Mouse (Mus musculus): ENCODE results near the gene Cnga4.
"Not testable (repeated sequence)": the region's sequence is repeated elsewhere in the genome, so short reads cannot be mapped to it uniquely, and the experiment has no call there.

GRCm38 (mm10) chr7:105453345-105453744 is 49.0 kb downstream of the Cnga4 start:
- TF ChIP-seq GATA1, TAL1 (IDR thresholded peaks at IDR 0.05; ENCODE audit: low read length): not testable (repeated sequence)

All from erythroblast, embryonic 14.5 days (primary cell).